Mouse (Mus musculus) embryo, embryonic 10 days (tissue): Measurements from ENCODE around the gene Rgs16.

Source experiments
- DNase-seq: peaks from one replicate; pipeline ENCODE4 v3.0.0-alpha.2; 2015; ENCODE audit warnings: low spot score

Rgs16 gene

DNA sequence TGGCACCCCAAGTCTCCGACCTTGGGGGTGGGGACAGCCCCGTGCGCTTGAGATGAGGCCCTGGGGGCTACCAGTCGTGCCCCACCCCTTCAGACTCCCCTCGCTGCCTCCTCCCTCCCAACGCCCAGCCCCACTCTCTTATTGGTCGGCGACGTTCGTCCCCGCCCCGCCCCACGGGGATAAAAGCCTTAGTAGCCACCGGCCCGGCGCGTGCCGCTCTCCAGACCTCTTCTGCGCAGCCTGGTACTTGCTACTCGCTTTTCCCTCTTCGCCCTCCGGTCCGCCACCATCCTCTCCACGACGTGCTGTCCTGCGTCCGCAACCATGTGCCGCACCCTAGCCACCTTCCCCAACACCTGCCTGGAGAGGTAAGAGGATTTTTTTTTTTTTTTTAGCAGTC, at the start of gene Rgs16:
Gene Rgs16 (plus strand): TSS at position 205 of the 400 bp plus-strand sequence.
- DNase-seq, result peak; percentile 88

DNA sequence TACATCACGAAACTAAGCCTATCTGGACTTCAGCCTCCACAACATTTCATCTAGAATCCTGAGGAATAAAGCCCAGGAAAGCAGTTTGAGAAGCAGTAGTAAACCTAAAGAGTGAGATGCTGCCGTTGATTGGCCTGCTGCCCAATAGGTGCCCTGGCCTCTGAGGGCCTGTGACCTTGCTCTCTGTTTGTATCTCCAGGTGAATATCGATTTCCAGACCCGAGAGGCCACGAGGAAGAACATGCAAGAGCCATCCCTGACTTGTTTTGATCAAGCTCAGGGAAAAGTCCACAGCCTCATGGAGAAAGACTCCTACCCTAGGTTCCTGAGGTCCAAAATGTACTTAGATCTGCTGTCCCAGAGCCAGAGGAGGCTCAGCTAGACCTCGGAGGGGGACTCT, 47.6 kb upstream of the Rgs16 start:
- no peak for DNase-seq

GRCm38 (mm10) chr1:153694372-153695120, 45.6 kb upstream of the Rgs16 start:
- DNase-seq, result no peak

DNA sequence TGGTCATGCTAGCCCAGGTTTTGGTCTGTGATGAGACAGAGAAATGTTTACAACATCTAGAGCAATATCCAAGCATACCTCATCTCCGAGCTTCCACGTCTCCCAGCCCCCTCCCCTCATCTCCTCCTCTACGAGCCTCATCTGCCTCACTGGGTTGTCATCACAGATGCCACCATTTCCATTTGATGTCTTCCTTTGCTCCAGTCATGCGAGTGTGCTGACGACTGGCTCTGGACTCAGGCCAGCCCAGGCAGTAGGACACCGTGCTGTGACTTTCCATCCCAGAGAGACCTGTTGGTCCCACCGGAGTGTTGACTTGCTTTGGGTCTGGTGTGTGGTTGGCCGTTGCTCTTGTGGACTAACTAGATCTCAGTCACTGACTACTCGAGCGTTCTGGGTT, 44.8 kb upstream of the Rgs16 start:
- no peak for DNase-seq

- DNase-seq, result no peak
Measured at GRCm38 (mm10) chr1:153696093-153696492, 44.1 kb upstream of the Rgs16 start.

DNA sequence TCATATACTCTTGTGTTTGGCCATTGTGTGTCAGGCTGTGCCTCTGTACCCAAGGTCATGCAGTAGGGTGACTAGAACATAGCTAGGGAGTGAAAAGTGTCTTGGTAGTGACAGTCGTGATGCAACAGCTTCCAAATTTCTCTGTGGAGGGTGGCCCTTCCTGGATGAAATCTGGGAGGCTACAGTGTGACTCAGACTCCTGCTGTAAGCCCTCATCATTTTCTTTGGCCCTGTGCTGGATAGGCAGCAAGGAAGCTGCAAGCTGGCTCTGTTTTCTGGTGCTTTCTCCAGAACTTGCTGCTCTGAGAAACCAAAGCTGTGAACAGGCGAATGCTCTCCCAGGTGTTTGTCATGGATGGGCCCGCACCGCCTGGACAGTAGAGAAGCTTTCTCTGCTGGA, 43.6 kb upstream of the Rgs16 start:
- DNase-seq, result no peak

- no peak for DNase-seq
Measured at GRCm38 (mm10) chr1:153697581-153698251, 42.4 kb upstream of the Rgs16 start.

DNA sequence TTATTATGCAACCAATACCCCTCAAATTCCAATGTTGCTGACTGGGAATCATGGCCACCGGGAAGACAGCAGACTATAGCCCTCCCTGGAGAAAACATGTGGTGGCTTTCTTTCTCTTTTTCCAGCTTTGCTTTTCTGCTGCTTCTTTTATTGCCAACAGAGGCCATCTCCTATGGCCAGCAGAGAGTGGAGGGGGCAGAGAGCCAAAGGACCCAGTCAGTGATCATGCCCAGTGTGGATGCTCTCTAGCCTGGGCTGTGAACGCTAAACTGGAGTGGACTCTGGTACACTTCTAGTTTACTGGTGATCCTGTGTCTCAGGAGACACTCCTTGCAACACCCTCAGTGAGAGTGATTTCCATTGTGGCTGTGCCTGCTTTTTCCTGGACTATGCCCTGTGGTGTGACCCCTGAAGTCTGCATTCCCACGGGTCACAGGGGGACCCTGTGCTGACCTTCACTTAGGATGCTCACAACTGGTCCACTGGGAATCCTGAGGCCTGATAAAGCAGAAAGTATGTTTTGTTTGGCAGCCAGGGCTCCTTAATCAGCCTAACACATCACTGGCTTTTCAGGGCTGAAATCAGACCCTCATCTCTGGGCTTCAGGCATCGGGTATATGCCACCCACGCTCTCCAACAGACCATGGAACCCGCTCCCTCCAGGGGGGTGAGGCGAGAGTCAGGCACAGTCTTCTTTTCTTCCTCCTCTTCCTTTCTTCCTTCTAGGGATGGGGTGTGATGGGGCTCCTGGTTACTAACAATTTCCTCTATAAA, 41.7 kb upstream of the Rgs16 start:
- no peak for DNase-seq

DNA sequence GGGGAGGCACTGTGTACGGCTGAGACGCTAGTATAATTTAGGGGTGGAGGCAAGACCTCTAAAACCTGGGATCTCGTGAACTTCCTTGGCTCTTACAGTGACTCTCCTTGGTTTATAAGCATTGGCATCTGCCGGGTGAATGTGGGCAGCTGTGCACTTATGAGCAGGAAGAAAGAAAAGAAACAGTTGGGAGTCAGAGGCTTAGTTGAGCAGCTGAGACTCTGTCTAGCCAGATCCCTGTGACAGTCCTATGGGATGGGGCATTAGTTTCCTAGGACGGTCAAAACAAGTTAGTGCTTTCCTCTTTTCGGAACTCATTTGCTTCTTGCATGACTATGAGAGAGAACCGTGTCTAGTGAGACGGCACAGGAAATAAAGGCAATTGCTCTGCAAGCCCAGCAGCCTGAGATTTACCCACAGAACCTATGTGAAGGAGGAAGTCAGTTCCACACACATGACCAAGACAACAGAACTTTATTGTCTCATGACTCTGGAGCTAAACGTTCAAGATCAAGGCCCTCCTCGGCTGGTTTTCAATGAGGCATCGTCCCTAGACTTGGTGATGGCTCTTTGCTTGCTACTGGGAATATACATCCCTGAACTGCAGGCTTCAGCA, 39.6 kb upstream of the Rgs16 start:
- no peak for DNase-seq

GRCm38 (mm10) chr1:153701461-153701860, 38.7 kb upstream of the Rgs16 start:
- no peak for DNase-seq

DNA sequence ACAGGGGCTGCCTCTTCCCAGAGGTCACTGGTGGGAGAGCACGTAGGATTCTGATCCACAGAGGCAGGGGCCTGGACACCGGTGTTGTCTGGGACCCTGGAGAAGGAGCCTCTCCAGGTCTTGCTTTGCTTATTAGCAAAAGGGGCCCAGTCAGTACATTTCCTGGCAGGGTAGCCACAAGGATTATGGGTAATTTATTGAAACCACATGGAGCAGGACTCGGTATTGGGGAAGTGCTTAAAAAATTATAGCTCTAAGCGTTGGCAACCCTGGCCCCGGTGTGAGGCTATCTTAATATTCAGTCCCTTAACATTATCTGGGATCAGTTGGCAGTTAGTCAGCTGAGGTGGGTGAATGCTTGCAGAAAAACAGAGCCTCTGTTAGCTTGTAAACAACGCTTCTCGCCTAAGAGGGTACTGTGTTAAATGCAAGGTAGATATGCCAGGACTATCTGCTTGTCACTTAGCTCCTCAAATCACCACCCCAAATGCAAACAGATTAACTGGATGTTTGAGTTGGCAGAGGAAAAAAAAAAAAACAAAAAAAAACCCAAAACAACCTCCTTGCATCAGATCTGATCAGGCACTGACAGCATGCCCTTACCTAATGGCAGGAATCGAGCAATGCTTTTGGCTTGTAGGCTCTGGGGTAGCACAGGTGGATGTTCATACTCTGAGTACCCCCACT, 37.8 kb upstream of the Rgs16 start:
- DNase-seq, result no peak

DNA sequence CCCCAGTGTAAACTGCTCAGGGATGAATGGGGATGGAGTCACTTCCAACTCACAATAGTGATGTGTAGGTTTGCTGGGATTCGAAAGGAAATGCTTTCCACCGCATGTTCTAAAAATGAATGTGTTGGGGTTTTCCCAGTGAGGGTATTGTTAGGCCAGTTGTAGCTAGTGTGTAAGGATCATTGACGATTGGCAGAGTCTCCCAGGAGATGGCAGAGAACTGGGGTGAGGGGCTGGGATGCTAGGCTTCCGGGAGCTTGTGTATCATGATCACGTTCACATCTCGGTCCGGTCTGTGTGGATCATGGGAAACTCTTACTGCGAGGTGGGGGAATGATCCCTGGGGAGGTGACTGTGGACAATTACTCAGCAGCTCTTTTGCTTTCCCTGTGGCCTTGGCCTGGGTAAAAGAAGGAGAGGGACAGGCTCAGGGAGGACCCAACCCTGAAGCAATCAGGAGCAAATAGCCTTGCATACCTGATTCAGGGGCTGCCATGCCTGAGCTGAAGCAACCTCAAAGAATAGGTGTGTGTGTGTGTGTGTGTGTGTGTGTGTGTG, 37.2 kb upstream of the Rgs16 start:
- DNase-seq, result no peak

GRCm38 (mm10) chr1:153703445-153703991, 36.6 kb upstream of the Rgs16 start:
- DNase-seq, result peak; percentile 69

DNA sequence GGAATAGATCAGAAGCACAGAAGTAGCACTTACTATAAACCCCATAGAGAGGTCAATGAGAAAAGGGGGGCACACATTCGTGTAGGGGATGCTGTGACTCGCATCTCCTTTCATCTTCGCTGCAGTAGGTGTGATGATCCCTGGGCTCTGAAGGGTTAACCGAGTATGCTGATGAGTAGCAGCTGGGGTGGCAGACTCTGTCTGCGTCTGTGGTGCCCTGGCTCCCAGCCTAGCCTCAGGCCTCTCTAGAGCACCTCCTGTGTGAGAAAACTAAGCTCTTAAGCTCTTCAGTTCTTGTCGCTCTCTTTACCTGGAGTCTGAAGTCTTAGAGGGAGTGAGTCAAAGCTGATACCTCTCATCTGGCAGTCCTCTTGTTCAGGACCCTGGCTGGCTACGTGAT, 36.0 kb upstream of the Rgs16 start:
- DNase-seq, result no peak

GRCm38 (mm10) chr1:153704996-153705395, 35.2 kb upstream of the Rgs16 start:
- DNase-seq, result peak; percentile 39

DNA sequence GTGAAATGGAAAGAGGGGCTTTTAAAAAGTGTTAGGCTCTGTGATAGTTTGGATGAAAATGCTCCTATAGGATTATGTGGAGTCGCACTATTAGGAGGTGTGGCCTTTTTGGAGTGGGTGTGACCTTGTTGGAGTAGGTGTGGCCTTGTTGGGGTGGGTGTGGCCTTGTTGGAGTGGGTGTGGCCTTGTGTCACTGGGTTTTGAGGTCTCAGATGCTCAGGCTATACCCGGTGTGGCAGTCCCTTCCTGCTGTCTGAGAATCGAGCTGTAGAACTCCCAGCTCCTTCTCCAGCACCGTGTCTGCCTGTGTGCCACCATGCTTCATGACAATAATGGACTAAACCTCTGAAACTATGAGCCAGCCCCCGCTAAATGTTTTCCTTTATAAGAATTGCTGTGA, 31.5 kb upstream of the Rgs16 start:
- no peak for DNase-seq

DNA sequence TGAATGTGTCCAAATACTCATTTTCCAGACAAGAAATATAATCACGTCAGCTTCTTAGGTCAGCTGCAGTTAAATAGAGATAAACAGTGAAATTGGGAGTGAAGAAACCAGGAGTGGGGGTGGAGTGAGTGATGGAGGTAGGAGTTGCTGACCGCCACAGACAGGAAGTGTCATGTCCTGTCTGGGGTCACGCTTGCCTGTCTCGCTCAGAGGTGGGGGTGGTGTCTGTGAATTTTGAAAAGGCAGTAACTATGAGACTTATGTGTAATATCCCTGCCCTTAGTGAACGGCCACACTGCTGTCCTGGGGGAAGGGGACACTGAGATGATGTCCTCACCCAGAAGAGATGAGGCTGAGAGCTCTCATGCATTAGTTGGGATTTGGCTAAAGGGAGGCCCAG, 30.7 kb upstream of the Rgs16 start:
- DNase-seq, result no peak

DNA sequence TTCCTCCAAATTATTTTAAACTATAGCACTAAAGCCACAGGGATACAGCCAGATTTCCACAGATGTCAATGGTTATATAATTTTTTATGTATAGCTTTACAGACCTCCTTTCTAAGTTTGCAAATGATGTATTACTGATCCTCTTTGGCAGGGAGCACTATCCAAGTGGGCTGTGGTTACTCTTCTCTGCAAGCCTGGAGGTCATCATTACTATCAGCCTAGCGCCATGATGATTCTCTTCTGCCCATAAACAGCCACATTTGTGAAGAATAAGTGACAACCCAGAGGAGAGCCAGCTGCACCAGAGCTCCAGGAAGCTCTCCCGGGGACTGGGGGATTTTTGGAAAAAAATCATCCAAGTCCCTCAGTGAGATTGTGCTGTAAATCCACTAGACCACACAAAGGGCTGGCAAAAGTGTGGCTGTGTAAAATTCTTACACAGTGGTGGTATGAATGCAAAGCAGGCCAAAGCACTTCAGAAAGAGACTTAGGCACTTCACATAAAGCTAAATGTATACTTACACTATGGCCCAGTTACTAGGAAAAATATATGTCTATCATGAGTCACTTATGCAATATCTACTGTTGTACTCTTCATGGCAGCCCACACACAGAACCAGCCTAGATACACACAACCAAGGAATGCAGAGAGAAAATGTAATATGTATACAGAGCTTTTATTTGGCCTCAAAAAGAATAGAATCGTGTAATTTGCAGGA, 28.4 kb upstream of the Rgs16 start:
- no peak for DNase-seq

GRCm38 (mm10) chr1:153712633-153713032, 27.5 kb upstream of the Rgs16 start:
- no peak for DNase-seq

GRCm38 (mm10) chr1:153717990-153718389, 22.2 kb upstream of the Rgs16 start:
- DNase-seq, result no peak

DNA sequence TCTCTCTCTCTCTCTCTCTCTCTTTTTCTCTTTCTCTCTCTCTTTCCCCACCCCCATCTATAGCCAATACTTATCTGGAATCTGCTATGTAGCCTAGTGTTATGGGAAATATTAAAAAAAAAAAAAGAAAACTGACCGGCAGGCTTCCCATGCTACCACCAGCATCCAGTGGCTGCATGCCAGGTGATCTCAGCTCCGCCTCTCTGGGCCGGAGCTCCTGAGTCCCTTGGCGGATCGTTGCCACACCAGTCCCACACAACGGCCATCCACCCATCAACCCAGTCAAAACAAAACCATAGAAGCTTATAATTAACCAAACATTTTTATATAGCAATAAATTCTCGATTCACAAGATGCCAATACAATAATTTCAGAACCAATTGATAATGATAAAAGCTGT, 19.2 kb upstream of the Rgs16 start:
- no peak for DNase-seq
